Mouse (Mus musculus): ENCODE measurements around the gene Grik3. TPM values are rescaled to one million over a fixed set of nuclear protein-coding genes. Genes with fewer than 3 reads are reported as not detected.

The Grik3 gene
- total and polyA plus RNA-seq, 3 experiments = under 0.01 TPM; not detected in 2

DNA sequence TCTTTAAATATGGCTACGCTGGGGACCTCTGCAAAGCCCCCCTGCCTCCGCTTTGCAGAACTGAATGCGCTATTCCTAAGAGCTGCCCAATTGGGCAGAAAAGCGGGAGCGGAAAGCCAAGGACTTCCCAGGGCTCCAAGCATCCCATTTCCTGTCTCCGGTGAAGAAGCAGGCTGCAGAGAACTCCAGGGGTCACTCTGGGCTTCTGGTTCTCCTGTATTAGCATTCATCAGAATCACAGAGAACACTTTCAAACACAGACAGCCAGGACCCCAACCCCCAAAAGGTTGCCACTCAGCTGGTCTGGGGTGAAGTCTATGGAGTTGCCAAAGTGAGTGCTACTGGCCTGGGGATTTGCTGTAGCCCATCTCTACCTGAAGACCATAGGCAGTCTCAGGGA, 8.4 kb downstream of the Grik3 start:
- Histone ChIP-seq H3K9me3 (replicated peaks; ENCODE audit: insufficient read depth, low read length) (no peaks in the 10 kb centered on the region), H3K36me3 (ENCODE audit: control insufficient read depth in 1 of 2, insufficient read depth in 2 of 2, low read length in 2 of 2) (no peaks in the 10 kb centered on the region), H3K27me3 (ENCODE audit: control insufficient read depth in 1 of 2, insufficient read depth in 2 of 2, low read length in 2 of 2) (no peaks in the 10 kb centered on the region), H3K9ac (ENCODE audit: control insufficient read depth, low read depth, low read length, poor library complexity, severe bottlenecking) (no peak overlapping the region), H3K79me2 (ENCODE audit: control insufficient read depth, insufficient read depth, low read length, poor library complexity) (no peaks in the 10 kb centered on the region), H3K27ac (ENCODE audit: control insufficient read depth, low read depth, low read length) (no peak overlapping the region), H3K4me1 (ENCODE audit: control insufficient read depth in 1 of 2, insufficient read depth in 2 of 2, low read length in 2 of 2) (no peaks in the 10 kb centered on the region), H3K4me3 (ENCODE audit: control insufficient read depth in 1 of 2, insufficient read depth in 1 of 2, low read depth in 2 of 2, low read length in 2 of 2) (no peak overlapping the region)
- TF ChIP-seq KAT2A (conservative IDR thresholded peaks at IDR 0.05; ENCODE audit: low read depth, low read length) (no peak), USF2 (IDR thresholded peaks at IDR 0.05; ENCODE audit: borderline replicate concordance in 1 of 2, insufficient read depth in 1 of 2, low read depth in 1 of 2, low read length in 2 of 2) (no peak), ZC3H11A (IDR thresholded peaks at IDR 0.05; ENCODE audit: low read depth, low read length) (no peak), ELF1 (IDR thresholded peaks at IDR 0.05; ENCODE audit: low read depth, low read length) (no peak), ETS1 (IDR thresholded peaks at IDR 0.05; ENCODE audit: low read depth, low read length) (no peak), CTCF (IDR thresholded peaks at IDR 0.05 in 2 of 3, conservative IDR thresholded peaks at IDR 0.05 in 1 of 3; ENCODE audit: control insufficient read depth in 1 of 3, insufficient read depth in 1 of 3, low read depth in 2 of 3, low read length in 3 of 3, poor library complexity in 1 of 3, severe bottlenecking in 1 of 3) (no peak)
- DNase-seq (ENCODE audit: low read depth, low spot score) = no peak

DNA sequence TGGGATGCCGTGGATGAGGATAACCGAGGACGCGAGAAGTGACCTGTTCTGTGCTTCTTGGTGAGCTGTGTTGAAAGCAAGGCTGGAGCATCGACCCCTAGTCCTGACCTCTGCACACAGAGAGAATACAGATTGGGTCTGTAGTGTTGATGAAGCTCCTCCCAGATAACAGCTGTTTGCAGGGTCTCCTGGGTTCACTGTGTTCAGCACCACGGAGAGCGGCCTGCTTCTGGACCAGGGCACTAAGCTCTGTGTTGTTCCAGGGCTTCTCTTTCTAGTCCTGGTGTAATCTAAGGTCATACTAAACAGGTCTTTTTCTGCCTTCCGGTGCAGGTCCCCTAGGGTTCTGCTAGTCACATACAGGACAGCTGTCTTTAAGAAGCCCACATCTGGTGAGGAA, 12.4 kb downstream of the Grik3 start:
- Histone ChIP-seq H3K79me2 (ENCODE audit: control insufficient read depth, insufficient read depth, low read length, poor library complexity) (no peaks in the 10 kb centered on the region), H3K9me3 (replicated peaks; ENCODE audit: insufficient read depth, low read length) (no peaks in the 10 kb centered on the region), H3K4me3 (ENCODE audit: control insufficient read depth in 1 of 2, insufficient read depth in 1 of 2, low read depth in 2 of 2, low read length in 2 of 2) (no peak overlapping the region), H3K27ac (ENCODE audit: control insufficient read depth, low read depth, low read length) (no peak overlapping the region), H3K36me3 (ENCODE audit: control insufficient read depth in 1 of 2, insufficient read depth in 2 of 2, low read length in 2 of 2) (no peaks in the 10 kb centered on the region), H3K27me3 (ENCODE audit: control insufficient read depth in 1 of 2, insufficient read depth in 2 of 2, low read length in 2 of 2) (no peaks in the 10 kb centered on the region), H3K9ac (ENCODE audit: control insufficient read depth, low read depth, low read length, poor library complexity, severe bottlenecking) (no peak overlapping the region), H3K4me1 (ENCODE audit: control insufficient read depth in 1 of 2, insufficient read depth in 2 of 2, low read length in 2 of 2) (no peaks in the 10 kb centered on the region)
- TF ChIP-seq MYC (IDR thresholded peaks at IDR 0.05; ENCODE audit: low read depth, low read length) (no peak), KAT2A (conservative IDR thresholded peaks at IDR 0.05; ENCODE audit: low read depth, low read length) (no peak), EP300 (IDR thresholded peaks at IDR 0.05; ENCODE audit: low read depth in 1 of 2, low read length in 2 of 2) (no peak), ELF1 (IDR thresholded peaks at IDR 0.05; ENCODE audit: low read depth, low read length) (no peak), GATA1 (IDR thresholded peaks at IDR 0.05; ENCODE audit: low read depth, low read length) (no peak), MEF2A (IDR thresholded peaks at IDR 0.05; ENCODE audit: extremely low read depth, insufficient replicate concordance, low read depth, low read length, poor library complexity, severe bottlenecking) (no peak), NRF1 (IDR thresholded peaks at IDR 0.05; ENCODE audit: insufficient read depth, low read depth, low read length, poor library complexity, severe bottlenecking) (no peak), TCF12 (IDR thresholded peaks at IDR 0.05; ENCODE audit: low read depth, low read length) (no peak), NELFE (IDR thresholded peaks at IDR 0.05; ENCODE audit: low read depth, low read length) (no peak), SIN3A (IDR thresholded peaks at IDR 0.05; ENCODE audit: low read length) (no peak), POLR2AphosphoS2 (IDR thresholded peaks at IDR 0.05; ENCODE audit: low read length) (no peak), E2F4 (IDR thresholded peaks at IDR 0.05; ENCODE audit: borderline replicate concordance, low read depth, low read length) (no peak), CTCF (IDR thresholded peaks at IDR 0.05 in 2 of 3, conservative IDR thresholded peaks at IDR 0.05 in 1 of 3; ENCODE audit: control insufficient read depth in 1 of 3, insufficient read depth in 1 of 3, low read depth in 2 of 3, low read length in 3 of 3, poor library complexity in 1 of 3, severe bottlenecking in 1 of 3) (no peak), RAD21 (IDR thresholded peaks at IDR 0.05; ENCODE audit: low read depth, low read length) (no peak)
- no peak for DNase-seq (ENCODE audit: low read depth, low spot score)

Data from MEL (cell line).